Mouse (Mus musculus): ENCODE measurements around the gene Vwa8.
"Not testable (repeated sequence)": the region's sequence is repeated elsewhere in the genome, so short reads cannot be mapped to it uniquely, and the experiment has no call there.

The Vwa8 gene

DNA sequence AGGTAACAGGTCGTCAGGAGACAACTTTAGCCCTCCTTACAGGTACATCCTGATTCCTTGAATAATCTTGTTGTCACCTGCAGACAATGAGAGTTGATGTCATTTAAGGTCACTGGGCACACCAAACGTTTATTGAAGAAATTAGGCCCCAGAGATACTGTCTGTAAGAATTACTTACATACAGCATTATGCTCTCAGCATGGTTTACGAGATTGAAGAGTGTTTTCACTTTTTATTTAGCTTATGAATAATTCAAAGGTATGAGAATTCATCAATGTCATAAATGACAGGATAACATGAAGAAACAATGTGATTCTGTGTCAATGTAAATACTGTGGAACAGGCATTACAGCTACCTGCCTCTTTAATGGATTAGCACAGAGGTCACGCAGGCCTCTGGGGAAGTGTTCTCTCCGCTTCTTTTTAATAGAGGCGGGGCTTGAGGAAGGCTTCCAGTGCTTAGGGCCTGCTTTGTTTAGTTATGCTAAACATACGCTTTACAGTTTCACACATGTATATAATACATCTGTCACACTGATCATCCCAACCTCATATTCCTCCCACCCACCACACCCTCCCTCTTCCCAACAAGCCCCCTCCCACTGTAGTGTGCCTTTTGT is 37.2 kb downstream of the Vwa8 start:
- no peak for DNase-seq

GRCm38 (mm10) chr14:78886566-78887234 is 37.8 kb downstream of the Vwa8 start:
- DNase-seq = no peak

DNA sequence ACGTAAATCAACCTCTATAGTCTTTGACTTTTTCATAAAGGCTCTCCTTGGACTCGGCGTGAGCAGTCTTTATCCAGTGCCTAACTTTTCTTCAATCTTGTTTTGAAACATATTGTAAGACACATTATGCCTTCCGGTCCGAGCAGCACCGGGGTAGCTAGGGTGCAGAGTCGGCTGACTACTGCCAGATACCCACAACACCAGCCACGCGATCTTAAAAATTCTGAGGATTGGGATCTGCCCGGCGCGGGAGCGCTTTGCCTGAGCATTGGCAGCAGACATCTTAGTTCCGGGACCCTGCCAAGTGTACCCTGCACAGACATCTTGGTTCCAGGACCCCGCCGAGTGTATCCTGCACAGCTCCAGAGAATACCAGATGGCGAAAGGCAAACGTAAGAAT is 38.6 kb downstream of the Vwa8 start:
- not testable (repeated sequence) for DNase-seq

DNA sequence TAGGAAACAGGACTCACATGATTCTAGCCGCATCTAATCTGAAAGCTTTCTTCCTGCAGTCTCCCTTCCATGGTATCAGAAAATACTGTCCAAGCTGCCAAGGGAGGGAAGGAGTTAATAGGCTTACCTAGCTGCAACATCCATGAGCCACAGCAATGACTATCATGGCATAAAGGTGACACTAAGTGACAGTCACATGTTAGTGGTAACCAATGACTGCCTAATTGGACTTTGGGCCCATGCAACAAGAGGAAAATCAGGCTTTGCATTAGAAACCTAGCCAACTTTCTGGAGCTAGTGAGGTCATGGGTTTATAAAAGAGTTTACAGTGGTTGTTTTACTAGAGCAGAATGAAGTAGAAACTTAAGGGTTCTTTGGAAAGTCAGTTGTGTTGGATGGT is 46.6 kb downstream of the Vwa8 start:
- no peak for DNase-seq

- no peak for DNase-seq
Observed at GRCm38 (mm10) chr14:78896252-78896651, 47.4 kb downstream of the Vwa8 start.

GRCm38 (mm10) chr14:78900770-78901169 is 51.9 kb downstream of the Vwa8 start:
- DNase-seq = peak; percentile 36

- no peak for DNase-seq
Observed at GRCm38 (mm10) chr14:78908205-78908863, 59.5 kb downstream of the Vwa8 start.

DNA sequence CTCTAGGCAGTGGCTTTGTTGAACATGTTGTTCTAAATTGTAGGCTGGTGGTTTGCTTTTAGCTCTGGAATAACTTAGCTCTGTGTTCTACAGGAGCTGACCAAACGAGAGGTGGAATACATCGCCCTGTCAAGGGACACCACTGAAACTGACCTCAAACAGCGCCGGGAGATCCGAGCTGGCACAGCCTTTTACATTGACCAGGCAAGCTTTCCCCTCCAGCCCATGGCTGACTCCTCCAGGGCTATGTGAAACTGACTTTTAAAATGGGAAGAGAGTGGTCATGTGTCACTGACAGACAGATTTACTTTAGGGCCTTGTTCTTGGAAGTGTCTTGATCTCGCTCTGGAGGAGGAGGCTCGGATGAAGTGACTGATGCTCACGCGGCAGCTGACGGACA is 63.2 kb downstream of the Vwa8 start:
- DNase-seq = no peak

GRCm38 (mm10) chr14:78914180-78914579 is 65.3 kb downstream of the Vwa8 start:
- DNase-seq = peak; percentile 78

DNA sequence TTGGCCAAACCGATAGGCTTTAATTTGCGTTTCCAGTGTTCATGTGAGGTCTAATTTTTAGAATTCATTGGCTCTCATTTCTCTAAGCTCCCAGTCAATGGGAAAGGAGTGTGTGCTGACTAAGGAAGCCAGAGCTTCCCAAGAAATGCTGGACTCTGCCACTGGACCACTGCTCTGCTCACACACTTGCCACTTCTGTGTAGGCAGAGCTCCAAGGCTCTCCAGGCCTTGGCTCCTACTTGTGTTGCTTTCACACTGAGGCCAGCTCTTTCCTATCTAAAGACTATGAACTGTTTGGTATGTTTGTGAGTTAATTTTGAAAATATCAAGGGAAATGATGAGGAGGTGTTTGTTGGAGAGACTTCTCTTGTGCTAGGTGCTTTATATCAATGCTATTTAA is 67.8 kb downstream of the Vwa8 start:
- no peak for DNase-seq

- DNase-seq = no peak
Observed at GRCm38 (mm10) chr14:78921219-78921618, 72.4 kb downstream of the Vwa8 start.

GRCm38 (mm10) chr14:78923631-78924030 is 74.8 kb downstream of the Vwa8 start:
- DNase-seq = no peak

- DNase-seq = no peak
Observed at GRCm38 (mm10) chr14:78924755-78925537, 76.1 kb downstream of the Vwa8 start.

- DNase-seq = no peak
Observed at GRCm38 (mm10) chr14:78932094-78932493, 83.2 kb downstream of the Vwa8 start.

DNA sequence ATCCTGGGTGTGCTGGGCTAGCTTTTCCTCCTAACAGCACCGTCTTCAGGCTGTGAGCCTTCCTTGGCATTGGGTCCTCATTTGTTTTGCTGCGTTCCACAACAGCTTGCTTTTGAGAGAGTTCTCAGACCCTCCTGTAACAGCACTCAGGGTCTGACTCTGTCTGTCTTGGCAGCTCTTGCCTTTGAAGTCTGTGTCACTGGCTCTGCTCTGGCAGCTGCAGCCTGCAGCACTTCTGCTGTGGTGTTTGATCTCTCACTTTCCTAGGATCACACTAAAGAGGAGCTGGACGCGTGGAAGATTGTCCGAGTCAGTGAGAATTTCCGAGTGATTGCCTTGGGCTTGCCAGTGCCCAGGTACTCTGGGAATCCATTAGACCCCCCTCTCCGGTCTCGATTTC is 84.5 kb downstream of the Vwa8 start:
- no peak for DNase-seq

DNA sequence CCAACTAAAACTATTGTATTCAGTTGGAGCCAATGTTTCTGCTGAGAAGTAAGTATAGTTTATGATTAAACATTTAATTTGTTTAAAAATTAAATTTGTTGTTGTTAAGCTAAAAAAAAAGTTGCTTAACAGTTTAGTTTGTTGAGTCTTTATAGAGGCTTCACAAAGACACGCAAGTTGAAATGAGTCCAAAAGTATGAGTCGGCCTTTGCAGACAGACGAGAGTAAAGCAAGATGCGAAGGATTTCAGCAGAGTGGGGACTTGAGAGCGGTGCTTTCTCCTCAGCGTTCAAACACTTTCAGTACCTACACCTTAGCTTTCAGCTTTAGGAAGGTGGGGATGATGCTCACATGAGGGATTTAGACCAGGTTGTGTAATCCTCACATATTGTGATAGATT is 85.7 kb downstream of the Vwa8 start:
- no peak for DNase-seq

DNA sequence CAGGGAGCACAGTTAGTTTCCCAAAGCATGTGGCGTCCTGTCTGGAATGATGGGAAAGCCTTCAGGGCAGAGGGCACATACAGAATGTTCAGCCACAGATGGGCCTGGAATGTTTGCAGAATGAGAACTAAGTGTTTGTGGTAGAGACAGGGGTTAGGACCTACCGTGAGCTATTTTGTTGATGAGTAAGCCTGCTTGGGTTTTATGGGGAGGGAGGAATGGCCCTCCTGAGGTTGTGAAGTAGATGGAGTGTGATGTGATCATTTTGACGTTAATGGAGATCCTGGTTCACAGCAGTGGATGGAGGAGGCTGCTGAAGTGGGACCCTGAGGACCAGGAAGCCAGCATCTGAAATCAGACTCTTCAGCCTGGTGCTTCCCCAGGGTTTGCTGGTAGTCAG is 86.9 kb downstream of the Vwa8 start:
- no peak for DNase-seq

DNA sequence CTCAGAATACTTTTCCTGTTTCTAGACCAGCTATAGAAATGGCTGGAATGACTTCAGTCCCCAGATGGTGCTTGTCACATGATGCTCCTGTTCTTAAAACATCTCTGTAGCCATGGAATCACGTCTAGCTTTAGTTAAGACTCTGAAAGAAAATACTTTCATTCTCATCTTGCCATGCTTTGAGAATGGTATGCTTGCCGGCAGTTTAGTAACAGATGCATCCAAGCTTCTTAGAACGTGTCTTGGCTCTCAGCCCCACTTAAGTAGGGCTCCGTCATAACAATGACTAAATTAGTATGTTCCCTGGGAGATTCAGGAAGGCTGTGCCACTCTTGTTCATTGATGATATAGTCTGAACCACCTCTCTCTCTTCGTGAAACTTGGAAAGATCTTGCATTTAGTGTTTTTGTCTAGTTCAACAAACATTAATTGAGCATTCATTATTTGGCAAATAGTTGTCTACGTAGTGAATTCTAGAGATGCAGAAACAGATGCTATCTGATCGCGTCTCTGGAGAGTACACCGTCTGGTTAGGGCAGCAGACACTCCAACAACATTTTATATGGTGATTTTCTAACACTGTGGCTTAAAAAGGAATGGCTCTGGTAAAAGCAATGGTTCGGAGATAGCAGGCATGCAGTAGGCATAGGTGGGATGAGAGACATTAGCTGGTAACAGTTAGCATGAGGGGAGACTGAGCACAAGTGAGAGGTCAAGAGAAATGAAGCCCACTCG is 93.1 kb downstream of the Vwa8 start:
- no peak for DNase-seq

DNA sequence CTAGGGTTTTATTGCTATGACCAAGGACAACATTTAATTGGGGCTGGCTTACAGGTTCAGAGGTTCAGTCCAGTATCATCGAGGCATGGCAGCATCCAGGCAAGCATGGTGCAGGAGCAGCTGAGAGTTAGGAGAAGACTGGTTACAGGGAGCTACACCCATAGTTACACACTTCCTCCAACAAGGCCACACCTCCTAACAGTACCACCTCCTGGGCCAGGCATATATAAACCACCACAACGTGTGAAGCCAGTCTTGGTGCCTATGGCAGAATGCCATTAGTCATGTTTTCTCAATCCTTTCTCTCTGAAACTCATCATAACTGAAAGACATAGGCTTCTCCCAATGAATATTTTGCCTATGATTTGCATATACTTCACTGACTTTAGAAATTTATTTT is 106.9 kb downstream of the Vwa8 start:
- DNase-seq = no peak

GRCm38 (mm10) chr14:78970621-78971020 is 121.8 kb downstream of the Vwa8 start:
- DNase-seq = no peak

DNA sequence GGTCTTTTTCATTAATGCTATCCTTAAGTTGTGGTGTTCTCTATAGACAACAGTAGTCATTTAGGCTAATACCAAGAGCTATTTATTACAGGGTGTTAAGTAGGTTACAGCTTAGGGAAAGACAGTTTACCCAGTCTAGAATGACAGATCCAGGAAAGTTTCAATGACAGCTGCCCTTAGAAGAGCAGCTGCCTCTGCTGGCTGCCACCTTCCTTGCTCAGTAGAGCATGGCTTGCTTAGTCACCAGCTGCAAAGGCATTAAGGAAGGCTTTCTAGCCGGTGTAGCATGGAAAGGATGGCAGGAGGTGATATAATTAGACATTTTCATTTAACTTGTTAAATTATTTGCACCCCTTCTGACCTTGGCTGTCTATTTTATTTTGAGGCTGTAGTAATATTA is 123.6 kb downstream of the Vwa8 start:
- DNase-seq = no peak

GRCm38 (mm10) chr14:78983104-78983503 is 134.3 kb downstream of the Vwa8 start:
- no peak for DNase-seq

- DNase-seq = no peak
Observed at GRCm38 (mm10) chr14:78984296-78984695, 135.4 kb downstream of the Vwa8 start.
